Mouse (Mus musculus): ENCODE results near the gene C2cd4b. TPM values are rescaled to one million over a fixed set of nuclear protein-coding genes. Genes with fewer than 3 reads are reported as not detected.

Gene C2cd4b
- total RNA-seq, 1 experiment from 2014 or later, result not detected

GRCm38 (mm10) chr9:67769401-67769800, 10.2 kb downstream of the C2cd4b start:
- no peak for ATAC-seq (replicated peaks; ENCODE audit: low read depth, poor library complexity, severe bottlenecking)

- ATAC-seq (replicated peaks; ENCODE audit: low read depth, poor library complexity, severe bottlenecking), result no peak
Measured at GRCm38 (mm10) chr9:67771293-67771692, 12.1 kb downstream of the C2cd4b start.

- ATAC-seq (replicated peaks; ENCODE audit: low read depth, poor library complexity, severe bottlenecking), result no peak
Measured at GRCm38 (mm10) chr9:67774201-67774600, 15.0 kb downstream of the C2cd4b start.

GRCm38 (mm10) chr9:67778553-67778952, 19.3 kb downstream of the C2cd4b start:
- ATAC-seq (replicated peaks; ENCODE audit: low read depth, poor library complexity, severe bottlenecking), result no peak

- no peak for ATAC-seq (replicated peaks; ENCODE audit: low read depth, poor library complexity, severe bottlenecking)
Measured at GRCm38 (mm10) chr9:67782786-67783185, 23.5 kb downstream of the C2cd4b start.

- ATAC-seq (replicated peaks; ENCODE audit: low read depth, poor library complexity, severe bottlenecking), result no peak
Measured at GRCm38 (mm10) chr9:67783464-67783863, 24.2 kb downstream of the C2cd4b start.

- no peak for ATAC-seq (replicated peaks; ENCODE audit: low read depth, poor library complexity, severe bottlenecking)
Measured at GRCm38 (mm10) chr9:67783925-67784324, 24.7 kb downstream of the C2cd4b start.

- no peak for ATAC-seq (replicated peaks; ENCODE audit: low read depth, poor library complexity, severe bottlenecking)
Measured at GRCm38 (mm10) chr9:67786311-67786710, 27.1 kb downstream of the C2cd4b start.

- ATAC-seq (replicated peaks; ENCODE audit: low read depth, poor library complexity, severe bottlenecking), result no peak
Measured at GRCm38 (mm10) chr9:67787671-67788070, 28.4 kb downstream of the C2cd4b start.

- ATAC-seq (replicated peaks; ENCODE audit: low read depth, poor library complexity, severe bottlenecking), result no peak
Measured at GRCm38 (mm10) chr9:67792405-67792804, 33.2 kb downstream of the C2cd4b start.

- no peak for ATAC-seq (replicated peaks; ENCODE audit: low read depth, poor library complexity, severe bottlenecking)
Measured at GRCm38 (mm10) chr9:67793501-67793900, 34.3 kb downstream of the C2cd4b start.

GRCm38 (mm10) chr9:67794216-67794615, 35.0 kb downstream of the C2cd4b start:
- no peak for ATAC-seq (replicated peaks; ENCODE audit: low read depth, poor library complexity, severe bottlenecking)

GRCm38 (mm10) chr9:67794668-67795067, 35.4 kb downstream of the C2cd4b start:
- no peak for ATAC-seq (replicated peaks; ENCODE audit: low read depth, poor library complexity, severe bottlenecking)

GRCm38 (mm10) chr9:67795205-67795675, 36.0 kb downstream of the C2cd4b start:
- ATAC-seq (replicated peaks; ENCODE audit: low read depth, poor library complexity, severe bottlenecking), result no peak

- ATAC-seq (replicated peaks; ENCODE audit: low read depth, poor library complexity, severe bottlenecking), result peak; percentile 47; the same call in 1 of the 2 replicates
Measured at GRCm38 (mm10) chr9:67799078-67799819, 40.0 kb downstream of the C2cd4b start.

- ATAC-seq (replicated peaks; ENCODE audit: low read depth, poor library complexity, severe bottlenecking), result peak; percentile 65; the same call in 1 of the 2 replicates
Measured at GRCm38 (mm10) chr9:67802241-67802640, 43.0 kb downstream of the C2cd4b start.

GRCm38 (mm10) chr9:67807000-67807399, 47.8 kb downstream of the C2cd4b start:
- ATAC-seq (replicated peaks; ENCODE audit: low read depth, poor library complexity, severe bottlenecking), result no peak

- ATAC-seq (replicated peaks; ENCODE audit: low read depth, poor library complexity, severe bottlenecking), result no peak
Measured at GRCm38 (mm10) chr9:67810527-67810926, 51.3 kb downstream of the C2cd4b start.

Data from common myeloid progenitor, adult 5-6 weeks (primary cell).